Mouse (Mus musculus): ENCODE results near the gene Svbp.

Gene Svbp

GRCm38 (mm10) chr4:119194909-119195581, at the start of gene Svbp:
Gene Svbp, plus strand, starts transcription at chr4:119195306.
- peak; percentile 82 to 87 for DNase-seq (ENCODE audit: low spot score in 2 of 2)

- no peak for DNase-seq (ENCODE audit: low spot score in 2 of 2)
These were observed 48.3 kb upstream of the Svbp start for GRCm38 (mm10) chr4:119146816-119147215.

- DNase-seq (ENCODE audit: low spot score in 2 of 2) = no peak
These were observed 47.8 kb upstream of the Svbp start for GRCm38 (mm10) chr4:119147347-119147746.

GRCm38 (mm10) chr4:119148741-119149140, 46.4 kb upstream of the Svbp start:
- DNase-seq (ENCODE audit: low spot score in 2 of 2) = no peak

- peak; percentile 45 to 70 for DNase-seq (ENCODE audit: low spot score in 2 of 2)
These were observed 37.9 kb upstream of the Svbp start for GRCm38 (mm10) chr4:119157186-119157585.

- DNase-seq (ENCODE audit: low spot score in 2 of 2) = no peak
These were observed 37.2 kb upstream of the Svbp start for GRCm38 (mm10) chr4:119157891-119158290.

- DNase-seq (ENCODE audit: low spot score in 2 of 2) = no peak
These were observed 33.7 kb upstream of the Svbp start for GRCm38 (mm10) chr4:119161358-119161757.

- no peak for DNase-seq (ENCODE audit: low spot score in 2 of 2)
These were observed 32.1 kb upstream of the Svbp start for GRCm38 (mm10) chr4:119162990-119163389.

- DNase-seq (ENCODE audit: low spot score in 2 of 2) = no peak
These were observed 29.2 kb upstream of the Svbp start for GRCm38 (mm10) chr4:119165916-119166315.

GRCm38 (mm10) chr4:119167068-119167467, 28.0 kb upstream of the Svbp start:
- no peak for DNase-seq (ENCODE audit: low spot score in 2 of 2)

- peak; percentile 80 to 89 for DNase-seq (ENCODE audit: low spot score in 2 of 2)
These were observed 27.4 kb upstream of the Svbp start for GRCm38 (mm10) chr4:119167663-119168062.

- DNase-seq (ENCODE audit: low spot score in 2 of 2) = no peak
These were observed 22.0 kb upstream of the Svbp start for GRCm38 (mm10) chr4:119172919-119173650.

GRCm38 (mm10) chr4:119173851-119174453, 21.2 kb upstream of the Svbp start, which contains the start of gene Zfp691:
Gene Zfp691, minus strand, starts transcription at chr4:119174195.
- peak; percentile 92 to 93 for DNase-seq (ENCODE audit: low spot score in 2 of 2)

GRCm38 (mm10) chr4:119177702-119178101, 17.4 kb upstream of the Svbp start:
- no peak for DNase-seq (ENCODE audit: low spot score in 2 of 2)

- no peak for DNase-seq (ENCODE audit: low spot score in 2 of 2)
These were observed 16.8 kb upstream of the Svbp start for GRCm38 (mm10) chr4:119178331-119178730.

GRCm38 (mm10) chr4:119180133-119180707, 14.9 kb upstream of the Svbp start:
- DNase-seq (ENCODE audit: low spot score in 2 of 2) = no peak

- DNase-seq (ENCODE audit: low spot score in 2 of 2) = peak in 1 of 2 experiments; percentile 73
These were observed 13.7 kb upstream of the Svbp start for GRCm38 (mm10) chr4:119181456-119181855.

GRCm38 (mm10) chr4:119183525-119183924, 11.6 kb upstream of the Svbp start:
- DNase-seq (ENCODE audit: low spot score in 2 of 2) = no peak

- DNase-seq (ENCODE audit: low spot score in 2 of 2) = no peak
These were observed 9.3 kb upstream of the Svbp start for GRCm38 (mm10) chr4:119185771-119186170.

- DNase-seq (ENCODE audit: low spot score in 2 of 2) = no peak
These were observed 6.9 kb upstream of the Svbp start for GRCm38 (mm10) chr4:119188060-119188785.

GRCm38 (mm10) chr4:119189392-119189791, 5.7 kb upstream of the Svbp start:
- DNase-seq (ENCODE audit: low spot score in 2 of 2) = no peak

GRCm38 (mm10) chr4:119189864-119190263, 5.2 kb upstream of the Svbp start, which contains the start of gene Ermap:
Gene Ermap, minus strand, starts transcription at chr4:119190011.
- DNase-seq (ENCODE audit: low spot score in 2 of 2) = no peak

Measured in natural killer cell, adult 2 months (primary cell).